Comparison of ENCODE assay signal across 14 mouse cellular contexts in the genomic region with DNA sequence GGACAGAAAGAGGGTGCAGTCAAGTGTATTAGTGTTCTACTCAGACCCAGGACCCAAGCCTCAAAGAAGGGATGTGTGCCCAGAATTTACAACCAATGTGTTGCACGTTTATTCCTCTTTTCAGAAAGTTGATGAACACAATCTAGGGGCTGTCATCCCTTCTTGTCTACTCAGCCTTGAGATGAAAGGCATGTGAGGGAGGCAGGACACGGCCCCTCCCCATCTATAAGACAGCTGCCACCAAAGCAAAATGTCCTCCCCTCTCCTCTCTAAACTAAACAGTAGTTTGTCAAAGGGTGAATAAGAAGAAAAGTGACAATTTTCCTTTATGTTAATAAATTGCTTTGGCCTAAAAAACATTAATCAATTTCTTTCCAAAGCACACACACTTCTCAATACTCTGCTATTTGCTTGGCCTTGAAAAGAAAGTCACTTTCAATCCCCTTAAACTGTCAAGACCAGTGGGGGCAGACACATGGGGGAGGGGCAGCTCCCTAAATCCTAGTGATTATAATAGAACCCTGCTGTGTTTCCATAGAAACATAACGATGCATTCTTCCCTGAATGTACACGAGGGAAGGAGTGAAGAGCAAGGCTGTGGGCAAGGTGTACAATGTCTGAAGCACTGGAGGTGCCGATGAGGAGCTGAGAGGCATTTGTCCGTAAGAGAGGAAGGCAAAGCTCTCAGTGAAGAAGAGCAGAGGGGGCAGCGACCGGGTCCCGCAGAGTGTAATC.
A peak's percentile ranks its signal among the peaks of the same experiment; 100 is the strongest.
DNase-seq lines count a peak whose midpoint lies in the region; ATAC-seq and TF ChIP-seq lines count a peak whose summit lies in the region.
"Had no signal": no experiment of that assay in that cellular context is flagged by ENCODE, and none has a peak within 500 bp of the region (broad histone marks: within the 10 kb centered on the region; RNA-seq: fewer than 3 reads in every experiment).

No protein-coding gene starts in this region.

- peaks cover 9% of the 10 kb centered on the region for H3K27me3 ChIP-seq in embryonic facial prominence, embryonic 14.5 days (replicated peaks; ENCODE audit: control insufficient read depth, insufficient read depth, low read length)
- H3K27me3 ChIP-seq in hindbrain, embryonic 15.5 days = no peaks in the 10 kb centered on the region
- H3K27me3 ChIP-seq in neural tube, embryonic 12.5 days (replicated peaks) = no peaks in the 10 kb centered on the region
- H3K27me3 ChIP-seq in liver, postnatal 0 days (ENCODE audit: insufficient read depth, low read length) = no peaks in the 10 kb centered on the region

- no peak overlapping the region for H3K4me3 ChIP-seq in left cerebral cortex, adult 2 months
- H3K4me3 ChIP-seq in embryonic facial prominence, embryonic 14.5 days (ENCODE audit: low read depth, low read length) = no peak overlapping the region
- no peak overlapping the region for H3K4me3 ChIP-seq in hindbrain, embryonic 15.5 days
- H3K4me3 ChIP-seq in neural tube, embryonic 12.5 days = no peak overlapping the region
- H3K4me3 ChIP-seq in liver, postnatal 0 days (ENCODE audit: low read depth, low read length) = no peak overlapping the region

- intact Hi-C loops in left cerebral cortex, postnatal 14 days (cut with DNase I) = no loop called here
- intact Hi-C loops in left cerebral cortex, adult 2 months (cut with DNase I) = no loop called here

- no peak overlapping the region for H3K4me2 ChIP-seq in embryonic facial prominence, embryonic 14.5 days (ENCODE audit: low read depth, low read length)
- no peak overlapping the region for H3K4me2 ChIP-seq in hindbrain, embryonic 15.5 days
- no peak overlapping the region for H3K4me2 ChIP-seq in neural tube, embryonic 12.5 days (replicated peaks)
- H3K4me2 ChIP-seq in liver, postnatal 0 days (ENCODE audit: low read depth, low read length) = no peak overlapping the region
- H3K4me2 ChIP-seq: liver, embryonic 11.5 days had no signal

- ATAC-seq in embryonic facial prominence, embryonic 14.5 days (ENCODE audit: low read depth) = no peak
- peak; percentile 38; the same call in 1 of the 2 replicates for ATAC-seq in hindbrain, embryonic 15.5 days (ENCODE audit: low FRiP score, low read depth)
- peak; percentile 57 for ATAC-seq in neural tube, embryonic 12.5 days (ENCODE audit: low FRiP score, low read depth)
- ATAC-seq in liver, postnatal 0 days = no peak

- no peak overlapping the region for H3K27ac ChIP-seq in left cerebral cortex, adult 2 months
- no peak overlapping the region for H3K27ac ChIP-seq in embryonic facial prominence, embryonic 14.5 days (replicated peaks; ENCODE audit: low read depth, low read length)
- no peak overlapping the region; the same call in 1 of the 2 replicates for H3K27ac ChIP-seq in hindbrain, embryonic 15.5 days (replicated peaks)
- H3K27ac ChIP-seq in neural tube, embryonic 12.5 days = no peak overlapping the region
- no peak overlapping the region for H3K27ac ChIP-seq in liver, postnatal 0 days (ENCODE audit: low read depth)
- H3K27ac ChIP-seq: macrophage had no signal

- H3K9ac ChIP-seq in embryonic facial prominence, embryonic 14.5 days (ENCODE audit: low read depth, low read length) = no peak overlapping the region
- no peak overlapping the region for H3K9ac ChIP-seq in hindbrain, embryonic 15.5 days
- no peak overlapping the region for H3K9ac ChIP-seq in neural tube, embryonic 12.5 days
- H3K9ac ChIP-seq in liver, postnatal 0 days (replicated peaks) = no peak overlapping the region

- DNase-seq in left cerebral cortex, postnatal 14 days (ENCODE audit: low spot score in 2 of 2) = peak; percentile 17 to 40
- no peak for DNase-seq in left cerebral cortex, adult 2 months (ENCODE audit: extremely low spot score in 1 of 2, low spot score in 2 of 2)
- DNase-seq in embryonic facial prominence, embryonic 14.5 days (ENCODE audit: low spot score) = peak; percentile 29
- DNase-seq in lung, adult 18-20 months = no peak
- DNase-seq in liver, postnatal 0 days = no peak
- DNase-seq in thymus, postnatal 0 days (ENCODE audit: low spot score) = no peak
- DNase-seq: gastrocnemius, postnatal 10 days; kidney, adult 2 months; layer of hippocampus, postnatal 36 days; thymus, postnatal 14 days had no signal

- WGBS in embryonic facial prominence, embryonic 14.5 days = 38% methylated on average over 9 of the region's 9 CpGs
- 33% methylated on average over 9 of the region's 9 CpGs for WGBS in hindbrain, embryonic 15.5 days
- 33% methylated on average over 9 of the region's 9 CpGs for WGBS in neural tube, embryonic 12.5 days
- WGBS in liver, postnatal 0 days (ENCODE audit: insufficient replicate concordance) = 73% methylated on average over 9 of the region's 9 CpGs

- TF ChIP-seq CTCF in left cerebral cortex, adult 2 months (IDR thresholded peaks at IDR 0.05) = no peak
- no peak for TF ChIP-seq CTCF in liver, postnatal 0 days (IDR thresholded peaks at IDR 0.05; ENCODE audit: low read depth)

- no peak for TF ChIP-seq EP300 in liver, postnatal 0 days (IDR thresholded peaks at IDR 0.05; ENCODE audit: low read depth)

- no peaks in the 10 kb centered on the region; the same call in 1 of the 2 replicates for H3K9me3 ChIP-seq in embryonic facial prominence, embryonic 14.5 days (ENCODE audit: control insufficient read depth, low read length)
- H3K9me3 ChIP-seq in hindbrain, embryonic 15.5 days = no peaks in the 10 kb centered on the region
- H3K9me3 ChIP-seq in neural tube, embryonic 12.5 days = no peaks in the 10 kb centered on the region
- H3K9me3 ChIP-seq in liver, postnatal 0 days (ENCODE audit: low read length) = no peaks in the 10 kb centered on the region

- no peaks in the 10 kb centered on the region for H3K4me1 ChIP-seq in embryonic facial prominence, embryonic 14.5 days (ENCODE audit: control insufficient read depth, insufficient read depth, low read length)
- H3K4me1 ChIP-seq in hindbrain, embryonic 15.5 days (replicated peaks) = peaks cover 17% of the 10 kb centered on the region
- peaks cover 15% of the 10 kb centered on the region; the same call in 1 of the 2 replicates for H3K4me1 ChIP-seq in neural tube, embryonic 12.5 days
- no peaks in the 10 kb centered on the region for H3K4me1 ChIP-seq in liver, postnatal 0 days (ENCODE audit: insufficient read depth)

- no peaks in the 10 kb centered on the region for H3K36me3 ChIP-seq in embryonic facial prominence, embryonic 14.5 days (ENCODE audit: control insufficient read depth, insufficient read depth, low read length)
- H3K36me3 ChIP-seq in hindbrain, embryonic 15.5 days = 0 out of 2 replicates have a peak, but pooled peaks cover 4% of the 10 kb centered on the region
- no peaks in the 10 kb centered on the region for H3K36me3 ChIP-seq in neural tube, embryonic 12.5 days
- H3K36me3 ChIP-seq in liver, postnatal 0 days (replicated peaks; ENCODE audit: insufficient read depth, low read length) = no peaks in the 10 kb centered on the region

Comparison
In these comparisons a context has a peak if more than half of its experiments do, and no peak if none do; other contexts are left out.
1. DNase-seq: peak in left cerebral cortex, postnatal 14 days (2 of 2) and embryonic facial prominence, embryonic 14.5 days (single experiment); none in left cerebral cortex, adult 2 months (0 of 2), lung, adult 18-20 months (0 of 2), liver, postnatal 0 days (single experiment) and thymus, postnatal 0 days (single experiment).
2. ATAC-seq: peak in hindbrain, embryonic 15.5 days (single experiment) and neural tube, embryonic 12.5 days (single experiment); none in embryonic facial prominence, embryonic 14.5 days (single experiment) and liver, postnatal 0 days (single experiment).